8 mouse cellular contexts compared by ENCODE assay signal in the genomic region with DNA sequence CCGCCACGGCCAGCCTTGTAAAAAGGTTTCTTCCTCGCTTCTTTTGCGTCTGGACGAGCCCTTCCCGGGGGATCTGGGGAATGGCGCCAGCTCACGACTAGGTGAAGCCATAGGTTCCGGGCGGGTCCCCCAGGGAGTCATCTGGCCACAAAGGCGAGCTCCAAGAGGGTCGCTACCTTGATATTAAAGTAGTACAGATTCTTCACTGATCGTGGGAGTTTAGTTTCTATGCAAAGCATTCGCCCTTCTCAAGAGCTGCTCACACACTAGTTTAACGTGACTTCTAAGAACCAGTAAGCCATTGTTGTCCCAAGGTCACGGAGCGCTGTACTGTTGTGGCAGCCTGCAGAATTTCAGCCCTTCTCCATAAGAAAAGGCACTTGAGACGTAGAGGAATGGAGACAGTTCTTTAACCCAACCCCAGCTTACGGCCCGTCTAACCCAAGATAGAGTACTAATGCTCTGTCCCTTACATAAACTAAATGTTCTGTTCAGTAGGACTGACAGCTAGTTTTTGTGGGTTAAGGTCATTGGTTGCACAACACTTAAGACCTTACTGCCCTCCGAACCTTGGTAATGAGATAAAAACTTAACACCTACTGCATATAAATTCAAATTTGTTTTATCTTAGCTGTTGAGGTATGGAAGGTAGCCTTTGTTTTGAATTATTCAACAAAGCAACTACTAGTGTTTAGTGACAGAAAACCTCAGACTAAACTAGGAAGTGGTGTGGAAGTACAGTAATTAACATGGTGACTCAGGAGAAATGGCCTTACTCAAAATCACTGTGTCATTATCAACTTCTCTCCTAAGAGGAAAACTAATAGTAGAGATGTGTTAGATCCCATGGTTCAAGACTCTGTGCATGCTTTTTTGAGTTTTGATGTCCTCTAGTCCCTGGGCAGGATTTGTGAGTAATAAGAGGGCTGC. TPM values are rescaled to one million over a fixed set of nuclear protein-coding genes. Genes with fewer than 3 reads are reported as not detected.
DNase-seq lines count a peak whose midpoint lies in the region; ATAC-seq and TF ChIP-seq lines count a peak whose summit lies in the region.

No protein-coding gene starts in this region.

- H3K9me3 ChIP-seq in heart, embryonic 12.5 days (replicated peaks) = no peaks in the 10 kb centered on the region
- no peaks in the 10 kb centered on the region for H3K9me3 ChIP-seq in CH12.LX (replicated peaks; ENCODE audit: low read length)
- no peaks in the 10 kb centered on the region for H3K9me3 ChIP-seq in hindbrain, embryonic 15.5 days
- H3K9me3 ChIP-seq in midbrain, embryonic 13.5 days = no peaks in the 10 kb centered on the region

- peak overlapping the region; percentile 99 for H3K27ac ChIP-seq in heart, embryonic 12.5 days (ENCODE audit: poor library complexity, severe bottlenecking)
- H3K27ac ChIP-seq in CH12.LX (ENCODE audit: insufficient read depth, low read depth) = peak overlapping the region; percentile 74
- peak overlapping the region; percentile 93 for H3K27ac ChIP-seq in hindbrain, embryonic 15.5 days (replicated peaks)
- H3K27ac ChIP-seq in midbrain, embryonic 13.5 days = peak overlapping the region; percentile 95

- dilution Hi-C loops in CH12.LX (cut with MboI; ENCODE audit: extremely low pct_ligation_motif_present, extremely low pct_unique_long_range_greater_than_20kb, low sequenced_read_pairs) = no loop called here

- in situ Hi-C loops in CH12.LX (cut with MboI; ENCODE audit: low pct_ligation_motif_present, low pct_unique_long_range_greater_than_20kb, low sequenced_read_pairs) = no loop called here

- no peak for TF ChIP-seq POLR2A in CH12.LX (IDR thresholded peaks at IDR 0.05; ENCODE audit: low read depth, low read length)

- WGBS in heart, embryonic 12.5 days = 3% methylated on average over 21 of the region's 21 CpGs
- WGBS in hindbrain, embryonic 15.5 days = 4% methylated on average over 21 of the region's 21 CpGs
- WGBS in midbrain, embryonic 13.5 days = 4% methylated on average over 21 of the region's 21 CpGs

- no peak for TF ChIP-seq CTCF in CH12.LX (conservative IDR thresholded peaks at IDR 0.05 in 1 of 2, IDR thresholded peaks at IDR 0.05 in 1 of 2; ENCODE audit: low read depth in 2 of 2, low read length in 2 of 2)

- H3K4me1 ChIP-seq in heart, embryonic 12.5 days (replicated peaks) = peaks cover 9% of the 10 kb centered on the region
- H3K4me1 ChIP-seq in CH12.LX (ENCODE audit: control insufficient read depth in 1 of 2, insufficient read depth in 2 of 2) = peaks cover 3 to 17% of the 10 kb centered on the region in 2 experiments; a peak in 2 of 4 replicates
- peaks cover 16% of the 10 kb centered on the region for H3K4me1 ChIP-seq in hindbrain, embryonic 15.5 days (replicated peaks)
- H3K4me1 ChIP-seq in midbrain, embryonic 13.5 days (replicated peaks) = peaks cover 19% of the 10 kb centered on the region

- H3K79me2 ChIP-seq in CH12.LX (replicated peaks; ENCODE audit: control insufficient read depth, extremely low read depth, insufficient read depth, poor library complexity, severe bottlenecking) = 0 out of 2 replicates have a peak, but pooled peaks cover 2% of the 10 kb centered on the region

- H3K36me3 ChIP-seq in heart, embryonic 12.5 days = peaks cover 11% of the 10 kb centered on the region
- peaks cover 5 to 29% of the 10 kb centered on the region in 2 experiments for H3K36me3 ChIP-seq in CH12.LX (replicated peaks in 1 of 2; ENCODE audit: control insufficient read depth in 1 of 2, insufficient read depth in 1 of 2, low read length in 1 of 2)
- H3K36me3 ChIP-seq in hindbrain, embryonic 15.5 days = no peaks in the 10 kb centered on the region
- 0 out of 2 replicates have a peak, but pooled peaks cover 2% of the 10 kb centered on the region for H3K36me3 ChIP-seq in midbrain, embryonic 13.5 days

- peak overlapping the region; percentile 67 for H3K4me3 ChIP-seq in heart, embryonic 12.5 days
- H3K4me3 ChIP-seq in CH12.LX (replicated peaks in 1 of 3; ENCODE audit: low read depth in 2 of 3, low read length in 2 of 3, poor library complexity in 1 of 3) = peak overlapping the region; percentile 79 to 90 (median 81)
- H3K4me3 ChIP-seq in hindbrain, embryonic 15.5 days = peak overlapping the region; percentile 70
- peak overlapping the region; percentile 63 for H3K4me3 ChIP-seq in midbrain, embryonic 13.5 days (replicated peaks)

- intact Hi-C loops in heart, postnatal 14 days (cut with DNase I) = loop anchor here (5.0 kb wide), 1 partner anchor 36 kb away; no protein-coding TSS in a partner anchor
- intact Hi-C loops in left cerebral cortex, postnatal 36 days (cut with DNase I) = no loop called here

- peak overlapping the region; percentile 75 for H3K4me2 ChIP-seq in heart, embryonic 12.5 days
- peak overlapping the region; percentile 87 for H3K4me2 ChIP-seq in CH12.LX (ENCODE audit: insufficient read depth, low read depth, poor library complexity, severe bottlenecking)
- H3K4me2 ChIP-seq in hindbrain, embryonic 15.5 days = peak overlapping the region; percentile 70
- H3K4me2 ChIP-seq in midbrain, embryonic 13.5 days (replicated peaks) = peak overlapping the region; percentile 74

- TF ChIP-seq RAD21 in CH12.LX (IDR thresholded peaks at IDR 0.05; ENCODE audit: low read depth, low read length) = no peak

- TF ChIP-seq EP300 in CH12.LX (IDR thresholded peaks at IDR 0.05; ENCODE audit: low read length) = no peak

- ATAC-seq in heart, embryonic 12.5 days (ENCODE audit: insufficient number of reproducible peaks, low FRiP score) = peak; percentile 13
- ATAC-seq in hindbrain, embryonic 15.5 days (ENCODE audit: low FRiP score, low read depth) = peak; percentile 53; the same call in 1 of the 2 replicates
- ATAC-seq in midbrain, embryonic 13.5 days = no peak

- no peak for DNase-seq in heart, postnatal 14 days
- peak; percentile 43 for DNase-seq in CH12.LX (ENCODE audit: extremely low read depth)
- DNase-seq in c-Kit-negative CD71-positive TER-119-positive erythroid progenitor cells, embryonic 14.5 days (ENCODE audit: low read depth, low spot score) = peak; percentile 25
- no peak for DNase-seq in urinary bladder, postnatal 36 days (ENCODE audit: low spot score in 2 of 2)
- no peak for DNase-seq in left cerebral cortex, postnatal 36 days (ENCODE audit: low spot score in 2 of 2)

- no peaks in the 10 kb centered on the region for H3K27me3 ChIP-seq in heart, embryonic 12.5 days (replicated peaks)
- H3K27me3 ChIP-seq in CH12.LX (replicated peaks) = peaks cover 3% of the 10 kb centered on the region
- H3K27me3 ChIP-seq in hindbrain, embryonic 15.5 days = no peaks in the 10 kb centered on the region
- H3K27me3 ChIP-seq in midbrain, embryonic 13.5 days = no peaks in the 10 kb centered on the region

- H3K9ac ChIP-seq in heart, embryonic 12.5 days = peak overlapping the region; percentile 81
- H3K9ac ChIP-seq in CH12.LX (ENCODE audit: insufficient read depth, low read depth) = peak overlapping the region; percentile 96
- H3K9ac ChIP-seq in hindbrain, embryonic 15.5 days = peak overlapping the region; percentile 73
- peak overlapping the region; percentile 80 for H3K9ac ChIP-seq in midbrain, embryonic 13.5 days (replicated peaks)

TF ChIP-seq in CH12.LX, 34 proteins besides CTCF, POLR2A, EP300 and RAD21:
- TF ChIP-seq ZKSCAN1 (IDR thresholded peaks at IDR 0.05; ENCODE audit: borderline replicate concordance, low read depth, low read length) (no peak), SIN3A (IDR thresholded peaks at IDR 0.05; ENCODE audit: low read length) (no peak), RCOR1 (conservative IDR thresholded peaks at IDR 0.05; ENCODE audit: low read depth, low read length) (no peak), ELF1 (IDR thresholded peaks at IDR 0.05; ENCODE audit: low read depth, low read length) (no peak), CHD1 (IDR thresholded peaks at IDR 0.05; ENCODE audit: low read depth, low read length) (no peak), CHD2 (IDR thresholded peaks at IDR 0.05; ENCODE audit: low read length) (no peak), JUND (conservative IDR thresholded peaks at IDR 0.05; ENCODE audit: low read depth, low read length) (no peak), KAT2A (IDR thresholded peaks at IDR 0.05; ENCODE audit: insufficient replicate concordance, low read length) (no peak)

RNA-seq across cellular contexts. Expression of gene Etfrf1, which starts 0.7 kb away (rescaled TPM):
- 58.3 and 60.0 TPM in 2 replicates for polyA plus RNA-seq in heart, embryonic 12.5 days (2016; fragmentation: Nextera tagmentation; extraction: Ambion mirVana)
- 100 to 1,000 TPM; 109 to 115 TPM for total RNA-seq in heart, postnatal 14 days (2021)
- total RNA-seq in CH12.LX (2012; rRNA removed) (10.8 and 11.6 TPM in 2 replicates), CH12.LX (2014; rRNA removed) (29.9 and 35.7 TPM in 2 replicates)
- polyA plus RNA-seq in CH12.LX (2012; ENCODE audit: insufficient read length, low read depth) = 20.2 and 21.9 TPM in 2 replicates
- polyA plus RNA-seq in hindbrain, embryonic 15.5 days (2015; fragmentation: Nextera tagmentation; extraction: Ambion mirVana) = 27.0 and 27.5 TPM in 2 replicates
- 33.8 and 36.4 TPM in 2 replicates for polyA plus RNA-seq in midbrain, embryonic 13.5 days (2015; fragmentation: Nextera tagmentation; extraction: Ambion mirVana)
- 10 to 100 TPM; 20.9 to 21.8 TPM for total RNA-seq in left cerebral cortex, postnatal 36 days (2021)

RNA-seq across cellular contexts. Expression of gene Casc1, which starts 0.8 kb away (rescaled TPM):
- polyA plus RNA-seq in heart, embryonic 12.5 days (2016; fragmentation: Nextera tagmentation; extraction: Ambion mirVana) = 0.22 and 0.35 TPM in 2 replicates
- total RNA-seq in heart, postnatal 14 days (2021) = under 1 TPM; 0.76 to 0.86 TPM
- 0.21 and 0.25 TPM in 2 replicates for total RNA-seq in CH12.LX (2012; rRNA removed)
- 0.21 and 0.30 TPM in 2 replicates for total RNA-seq in CH12.LX (2014; rRNA removed)
- 0.33 and 0.41 TPM in 2 replicates for polyA plus RNA-seq in CH12.LX (2012; ENCODE audit: insufficient read length, low read depth)
- 0.88 and 1.3 TPM in 2 replicates for polyA plus RNA-seq in hindbrain, embryonic 15.5 days (2015; fragmentation: Nextera tagmentation; extraction: Ambion mirVana)
- polyA plus RNA-seq in midbrain, embryonic 13.5 days (2015; fragmentation: Nextera tagmentation; extraction: Ambion mirVana) = 0.58 and 1.2 TPM in 2 replicates
- 1 to 10 TPM in 1 of 2 experiments, under 1 TPM in 1; 0.89 to 1.8 TPM for total RNA-seq in left cerebral cortex, postnatal 36 days (2021)

RNA-seq across cellular contexts. Expression of gene Kras, which starts 38.4 kb away (rescaled TPM):
- polyA plus RNA-seq in heart, embryonic 12.5 days (2016; fragmentation: Nextera tagmentation; extraction: Ambion mirVana) = 49.4 and 51.2 TPM in 2 replicates
- 10 to 100 TPM; 37.6 to 37.9 TPM for total RNA-seq in heart, postnatal 14 days (2021)
- total RNA-seq in CH12.LX (2012; rRNA removed) = 5.9 and 7.6 TPM in 2 replicates
- total RNA-seq in CH12.LX (2014; rRNA removed) = 18.8 and 22.3 TPM in 2 replicates
- polyA plus RNA-seq in CH12.LX (2012; ENCODE audit: insufficient read length, low read depth) = 32.8 and 44.6 TPM in 2 replicates
- 83.8 and 85.4 TPM in 2 replicates for polyA plus RNA-seq in hindbrain, embryonic 15.5 days (2015; fragmentation: Nextera tagmentation; extraction: Ambion mirVana)
- polyA plus RNA-seq in midbrain, embryonic 13.5 days (2015; fragmentation: Nextera tagmentation; extraction: Ambion mirVana) = 90.9 and 92.3 TPM in 2 replicates
- 10 to 100 TPM; 78.2 to 89.0 TPM for total RNA-seq in left cerebral cortex, postnatal 36 days (2021)

Comparison
In these comparisons a context has a peak if more than half of its experiments do, and no peak if none do; other contexts are left out.
1. DNase-seq: peak in CH12.LX (single experiment) and c-Kit-negative CD71-positive TER-119-positive erythroid progenitor cells, embryonic 14.5 days (single experiment); none in heart, postnatal 14 days (0 of 2), urinary bladder, postnatal 36 days (0 of 2) and left cerebral cortex, postnatal 36 days (0 of 2).
2. Peak in every context shown above with its lines, with median percentiles within 50 percentile points of each other: H3K27ac ChIP-seq, H3K4me2 ChIP-seq, H3K4me3 ChIP-seq and H3K9ac ChIP-seq.